Mouse (Mus musculus) heart, embryonic 11.5 days (tissue): ENCODE data around the gene Ndufa6. TPM values are rescaled to one million over a fixed set of nuclear protein-coding genes. Genes with fewer than 3 reads are reported as not detected.

Source experiments
- ATAC-seq: fragments of 200-750 bp; cut with Nextera tagmentation; replicated peaks from 2 replicates; pipeline ENCODE4 v1.8.0; 2017; ENCODE audit warnings: moderate library complexity; ENCODE audit not compliant: insufficient number of reproducible peaks, low FRiP score, low TSS enrichment
- H3K27ac ChIP-seq: fragments of 300-500 bp; sonication (generic); 2 replicates; pipeline ENCODE4 v1.5.1; 2014; ENCODE audit warnings: mild to moderate bottlenecking, low read depth, low read length
- H3K27me3 ChIP-seq: fragments of 300-500 bp; sonication (generic); 2 replicates; pipeline ENCODE4 v1.6.1; 2014; ENCODE audit warnings: mild to moderate bottlenecking, low read length, mixed read lengths; ENCODE audit not compliant: control insufficient read depth, insufficient read depth
- H3K36me3 ChIP-seq: fragments of 300-500 bp; sonication (generic); 2 replicates; pipeline ENCODE4 v1.6.1; 2014; ENCODE audit warnings: mild to moderate bottlenecking, low read length, moderate library complexity, mixed read lengths; ENCODE audit not compliant: control insufficient read depth, insufficient read depth
- H3K4me1 ChIP-seq: fragments of 300-500 bp; sonication (generic); 2 replicates; pipeline ENCODE4 v1.6.1; 2014; ENCODE audit warnings: low read length; ENCODE audit not compliant: control insufficient read depth, insufficient read depth
- H3K4me2 ChIP-seq: fragments of 300-500 bp; sonication (generic); 2 replicates; pipeline ENCODE4 v1.6.1; 2014; ENCODE audit warnings: mild to moderate bottlenecking, moderate library complexity
- H3K4me3 ChIP-seq: fragments of 300-500 bp; sonication (generic); 2 replicates; pipeline ENCODE4 v1.5.1; 2014; ENCODE audit warnings: low read depth, low read length
- H3K9ac ChIP-seq: fragments of 300-500 bp; sonication (generic); 2 replicates; pipeline ENCODE4 v1.6.1; 2014; ENCODE audit warnings: mild to moderate bottlenecking, low read depth, low read length, moderate library complexity
- H3K9me3 ChIP-seq: fragments of 300-500 bp; sonication (generic); replicated peaks from 2 replicates; pipeline ENCODE4 v1.6.1; 2016; ENCODE audit warnings: low read length; ENCODE audit not compliant: control insufficient read depth
- WGBS: fragments of 180-500 bp; shearing (Covaris S2); extraction: QIAGEN DNeasy Blood & Tissue Kit; methylation state at CpG from one replicate; pipeline ENCODE4 v1.1.7; 2014; ENCODE audit not compliant: insufficient replicate concordance; 5-methylcytosine and 5-hydroxymethylcytosine counted together
- polyA plus RNA-seq: library from polyadenylated mRNA; unstranded; fragments of >200 nt; fragmentation: Nextera tagmentation; extraction: Ambion mirVana; gene quantifications from 2 replicates; pipeline ENCODE4 v1.2.1, GENCODE M21; 2014

The Ndufa6 gene
- polyA plus RNA-seq, 1 experiment from 2014 or later: 487 TPM

DNA sequence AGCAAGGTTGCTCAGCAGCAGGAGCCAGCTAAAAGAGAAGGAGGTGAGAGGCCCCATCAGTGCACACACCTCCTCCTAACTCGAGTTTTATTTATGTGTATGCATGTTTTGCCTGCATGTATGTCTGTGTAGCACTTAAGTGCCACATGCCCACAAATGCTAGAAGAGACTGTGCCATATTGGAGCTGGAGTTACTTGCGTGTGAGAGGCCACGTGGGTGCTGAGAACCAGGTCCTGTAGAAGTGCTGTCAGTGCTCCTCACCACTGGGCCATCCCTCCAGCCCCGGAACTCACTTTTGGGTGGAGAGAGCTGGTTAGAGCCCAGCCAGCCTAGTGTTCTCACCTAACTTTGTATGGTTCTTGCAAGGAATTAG is 6.8 kb downstream of the Ndufa6 start:
- Histone ChIP-seq H3K4me1 (peaks cover 11% of the 10 kb centered on the region), H3K9me3 (no peaks in the 10 kb centered on the region), H3K4me3 (peak overlapping the region; percentile 80), H3K36me3 (peaks cover 29% of the 10 kb centered on the region), H3K4me2 (peak overlapping the region; percentile 85), H3K27me3 (no peaks in the 10 kb centered on the region), H3K27ac (no peak overlapping the region), H3K9ac (peak overlapping the region; percentile 49; the same call in 1 of the 2 replicates)
- ATAC-seq: no peak
- 80% methylated on average over 4 of the region's 4 CpGs for WGBS

GRCm38 (mm10) chr15:82346580-82347302 is 7.4 kb downstream of the Ndufa6 start:
- Histone ChIP-seq H3K27me3 (no peaks in the 10 kb centered on the region), H3K4me2 (peak overlapping the region; percentile 85), H3K9me3 (no peaks in the 10 kb centered on the region), H3K4me3 (peak overlapping the region; percentile 80), H3K27ac (peak overlapping the region; percentile 81; the same call in 1 of the 2 replicates), H3K36me3 (peaks cover 29% of the 10 kb centered on the region), H3K4me1 (peaks cover 16% of the 10 kb centered on the region), H3K9ac (peak overlapping the region; percentile 84)
- ATAC-seq: no peak
- 57% methylated on average over 14 of the region's 14 CpGs for WGBS

GRCm38 (mm10) chr15:82345820-82346470 is 8.2 kb downstream of the Ndufa6 start:
- H3K4me1 ChIP-seq: peaks cover 22% of the 10 kb centered on the region
- H3K27ac ChIP-seq: peak overlapping the region; percentile 81
- H3K4me2 ChIP-seq: peak overlapping the region; percentile 85
- no peaks in the 10 kb centered on the region for H3K27me3 ChIP-seq
- no peaks in the 10 kb centered on the region for H3K9me3 ChIP-seq
- peaks cover 29% of the 10 kb centered on the region for H3K36me3 ChIP-seq
- WGBS: under 1% methylated on average over 51 of the region's 51 CpGs
- peak overlapping the region; percentile 84 for H3K9ac ChIP-seq
- peak; percentile 94 for ATAC-seq
- H3K4me3 ChIP-seq: peak overlapping the region; percentile 80

DNA sequence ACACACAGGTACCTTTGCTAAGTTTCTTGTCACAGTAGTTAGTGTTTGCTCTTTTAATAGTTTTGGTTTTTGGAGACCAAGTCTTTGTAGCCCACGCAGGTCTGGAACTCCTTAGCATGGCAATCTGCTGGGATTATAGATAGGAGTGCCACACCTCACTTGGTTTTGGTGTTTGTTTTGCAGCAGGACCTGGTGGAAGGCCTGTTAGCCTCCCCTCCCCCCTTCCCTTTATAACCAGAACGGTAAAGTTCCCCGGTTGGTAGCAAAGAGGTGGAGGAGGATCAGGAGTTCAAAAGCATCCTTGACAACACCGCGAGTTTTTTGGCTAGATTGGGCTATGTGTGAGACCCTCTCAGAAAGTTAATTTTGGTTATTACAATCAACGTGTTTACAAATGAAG is 9.2 kb downstream of the Ndufa6 start:
- peak overlapping the region; percentile 62; the same call in 1 of the 2 replicates for H3K27ac ChIP-seq
- 0 out of 2 replicates have a peak overlapping the region, but pooled peaks have one; percentile 10 for H3K4me3 ChIP-seq
- WGBS: 76% methylated on average over 6 of the region's 6 CpGs
- ATAC-seq: no peak
- H3K4me2 ChIP-seq: peak overlapping the region; percentile 38
- H3K36me3 ChIP-seq: peaks cover 21% of the 10 kb centered on the region
- H3K4me1 ChIP-seq: peaks cover 26% of the 10 kb centered on the region
- no peaks in the 10 kb centered on the region for H3K27me3 ChIP-seq
- H3K9me3 ChIP-seq: no peaks in the 10 kb centered on the region
- no peak overlapping the region for H3K9ac ChIP-seq

GRCm38 (mm10) chr15:82343368-82344287 is 10.5 kb downstream of the Ndufa6 start:
- Histone ChIP-seq H3K4me2 (peak overlapping the region; percentile 23; the same call in 1 of the 2 replicates), H3K9ac (no peak overlapping the region), H3K9me3 (no peaks in the 10 kb centered on the region), H3K4me1 (peaks cover 30% of the 10 kb centered on the region), H3K27me3 (no peaks in the 10 kb centered on the region), H3K27ac (peak overlapping the region; percentile 60), H3K4me3 (no peak overlapping the region), H3K36me3 (peaks cover 8% of the 10 kb centered on the region)
- ATAC-seq: no peak
- WGBS: 87% methylated on average over 27 of the region's 27 CpGs

DNA sequence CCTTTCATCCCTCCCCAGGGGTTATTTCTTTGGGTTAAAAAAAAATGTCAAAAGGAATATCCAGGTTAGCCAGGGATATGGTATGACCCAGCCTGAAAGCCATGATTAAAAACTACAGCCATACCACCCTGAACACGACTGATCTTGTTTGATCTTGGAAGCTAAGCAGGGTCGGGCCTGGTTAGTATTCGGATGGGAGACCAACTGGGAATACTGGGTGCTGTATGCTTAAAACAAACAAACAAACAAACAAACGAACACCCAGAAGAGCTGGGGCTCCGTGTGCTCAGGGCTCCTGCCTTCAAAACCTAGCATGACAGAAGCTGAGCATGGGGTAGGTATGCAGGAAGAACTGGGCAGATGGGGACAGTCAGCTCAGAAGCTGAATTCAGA is 11.6 kb downstream of the Ndufa6 start:
- H3K36me3 ChIP-seq: no peaks in the 10 kb centered on the region
- peak overlapping the region; percentile 51 for H3K4me3 ChIP-seq
- no peaks in the 10 kb centered on the region for H3K9me3 ChIP-seq
- 68% methylated on average over 5 of the region's 5 CpGs for WGBS
- peak overlapping the region; percentile 89 for H3K4me2 ChIP-seq
- ATAC-seq: no peak
- H3K27me3 ChIP-seq: no peaks in the 10 kb centered on the region
- peaks cover 34% of the 10 kb centered on the region for H3K4me1 ChIP-seq
- H3K9ac ChIP-seq: peak overlapping the region; percentile 84; the same call in 1 of the 2 replicates
- H3K27ac ChIP-seq: peak overlapping the region; percentile 94

GRCm38 (mm10) chr15:82341675-82342542 is 12.2 kb downstream of the Ndufa6 start:
- H3K27ac ChIP-seq: peak overlapping the region; percentile 94
- H3K4me2 ChIP-seq: peak overlapping the region; percentile 89
- no peaks in the 10 kb centered on the region for H3K27me3 ChIP-seq
- peaks cover 34% of the 10 kb centered on the region for H3K4me1 ChIP-seq
- peak overlapping the region; percentile 84 for H3K9ac ChIP-seq
- WGBS: 35% methylated on average over 15 of the region's 15 CpGs
- no peaks in the 10 kb centered on the region for H3K9me3 ChIP-seq
- peak; percentile 24 for ATAC-seq
- H3K36me3 ChIP-seq: no peaks in the 10 kb centered on the region
- H3K4me3 ChIP-seq: peak overlapping the region; percentile 51
